ENCODE assay signal across 30 mouse cellular contexts in the genomic region with DNA sequence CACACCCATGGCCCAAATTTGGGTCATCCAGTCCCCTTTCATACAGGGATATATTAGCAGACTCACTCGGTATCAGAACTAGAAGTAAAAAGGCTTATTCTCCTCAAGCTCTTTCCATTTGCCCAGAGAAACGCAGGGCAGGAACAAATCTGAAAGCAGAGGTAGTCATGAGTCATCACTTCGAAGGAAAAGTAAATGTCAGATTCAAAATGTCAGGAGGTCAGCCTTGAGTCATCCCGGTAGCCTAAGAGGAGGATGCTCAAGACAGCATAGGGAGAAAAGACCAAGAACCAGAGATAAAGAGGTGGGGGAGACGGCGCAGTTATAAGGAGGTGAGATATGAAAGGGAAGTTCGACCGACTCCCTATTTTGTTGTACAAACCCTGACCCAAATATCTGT. TPM values are rescaled to one million over a fixed set of nuclear protein-coding genes. Genes with fewer than 3 reads are reported as not detected.
DNase-seq lines count a peak whose midpoint lies in the region; ATAC-seq and TF ChIP-seq lines count a peak whose summit lies in the region.
"Had no signal": no experiment of that assay in that cellular context is flagged by ENCODE, and none has a peak within 500 bp of the region (broad histone marks: within the 10 kb centered on the region; RNA-seq: fewer than 3 reads in every experiment).

No protein-coding gene starts in this region.

- no peak for TF ChIP-seq EP300 in liver, postnatal 0 days (IDR thresholded peaks at IDR 0.05; ENCODE audit: low read depth)

- no peak overlapping the region for H3K27ac ChIP-seq in heart, embryonic 11.5 days (ENCODE audit: low read depth, low read length)
- H3K27ac ChIP-seq in liver, postnatal 0 days (ENCODE audit: low read depth): no peak overlapping the region
- H3K27ac ChIP-seq: embryonic facial prominence, embryonic 13.5 days; forebrain, embryonic 10.5 days; forebrain, embryonic 15.5 days; heart, embryonic 10.5 days; hindbrain, embryonic 12.5 days; left cerebral cortex, adult 2 months; liver, embryonic 13.5 days; neural tube, embryonic 15.5 days; stomach, embryonic 15.5 days had no signal

- ATAC-seq in inflammation-experienced regulatory T-cells, adult 6 months: peak; percentile 34
- no peak for ATAC-seq in heart, embryonic 11.5 days (replicated peaks; ENCODE audit: insufficient number of reproducible peaks, low FRiP score, low TSS enrichment)
- ATAC-seq in liver, postnatal 0 days: no peak
- ATAC-seq: forebrain, embryonic 15.5 days had no signal

- H3K4me1 ChIP-seq in heart, embryonic 11.5 days (ENCODE audit: control insufficient read depth, insufficient read depth, low read length): no peaks in the 10 kb centered on the region
- H3K4me1 ChIP-seq in liver, postnatal 0 days (ENCODE audit: insufficient read depth): no peaks in the 10 kb centered on the region
- H3K4me1 ChIP-seq: embryonic facial prominence, embryonic 13.5 days; forebrain, embryonic 10.5 days; forebrain, embryonic 15.5 days; heart, embryonic 10.5 days; hindbrain, embryonic 12.5 days; liver, embryonic 13.5 days; neural tube, embryonic 15.5 days; stomach, embryonic 15.5 days had no signal

- 65% methylated on average over 8 of the region's 8 CpGs for WGBS in heart, embryonic 11.5 days (ENCODE audit: insufficient replicate concordance)
- WGBS in liver, postnatal 0 days (ENCODE audit: insufficient replicate concordance): 68% methylated on average over 8 of the region's 8 CpGs

- H3K4me2 ChIP-seq in heart, embryonic 11.5 days: no peak overlapping the region
- H3K4me2 ChIP-seq in liver, postnatal 0 days (ENCODE audit: low read depth, low read length): no peak overlapping the region
- H3K4me2 ChIP-seq: embryonic facial prominence, embryonic 13.5 days; forebrain, embryonic 15.5 days; hindbrain, embryonic 12.5 days; liver, embryonic 13.5 days; neural tube, embryonic 15.5 days; stomach, embryonic 15.5 days had no signal

- no peak for TF ChIP-seq CTCF in liver, postnatal 0 days (IDR thresholded peaks at IDR 0.05; ENCODE audit: low read depth)

- DNase-seq in adrenal gland, adult 2 months: peak; percentile 65
- no peak for DNase-seq in adrenal gland, postnatal 25 days
- DNase-seq in CD4-positive helper T cell, adult 2 months (ENCODE audit: low read depth, low spot score): peak; percentile 36
- peak; percentile 11 for DNase-seq in adrenal gland, postnatal 10 days
- no peak for DNase-seq in liver, postnatal 0 days
- DNase-seq: cerebellum, adult 11-12 months; cerebellum, postnatal 10 days; gastrocnemius, postnatal 25 days; heart, postnatal 36 days; kidney, adult 11 months; kidney, postnatal 14 days; left cerebral cortex, postnatal 4 days; liver, embryonic 13.5 days; lung, adult 2 months; lung, postnatal 14 days; midbrain, embryonic 14.5 days; retina, postnatal 1 day; right cerebral cortex, postnatal 25 days; thymus, adult 18-20 months; thymus, postnatal 36 days had no signal

- no peak overlapping the region for H3K9ac ChIP-seq in heart, embryonic 11.5 days (ENCODE audit: low read depth, low read length)
- H3K9ac ChIP-seq in liver, postnatal 0 days (replicated peaks): no peak overlapping the region
- H3K9ac ChIP-seq: embryonic facial prominence, embryonic 13.5 days; forebrain, embryonic 15.5 days; hindbrain, embryonic 12.5 days; liver, embryonic 13.5 days; neural tube, embryonic 15.5 days; stomach, embryonic 15.5 days had no signal

- H3K9me3 ChIP-seq in heart, embryonic 11.5 days (replicated peaks; ENCODE audit: control insufficient read depth, low read length): no peaks in the 10 kb centered on the region
- no peaks in the 10 kb centered on the region for H3K9me3 ChIP-seq in liver, postnatal 0 days (ENCODE audit: low read length)
- H3K9me3 ChIP-seq: embryonic facial prominence, embryonic 13.5 days; forebrain, embryonic 10.5 days; forebrain, embryonic 15.5 days; heart, embryonic 10.5 days; hindbrain, embryonic 12.5 days; liver, embryonic 13.5 days; neural tube, embryonic 15.5 days; stomach, embryonic 15.5 days had no signal

- H3K36me3 ChIP-seq in heart, embryonic 11.5 days (ENCODE audit: control insufficient read depth, insufficient read depth, low read length): no peaks in the 10 kb centered on the region
- no peaks in the 10 kb centered on the region for H3K36me3 ChIP-seq in liver, postnatal 0 days (replicated peaks; ENCODE audit: insufficient read depth, low read length)
- H3K36me3 ChIP-seq: embryonic facial prominence, embryonic 13.5 days; forebrain, embryonic 10.5 days; forebrain, embryonic 15.5 days; heart, embryonic 10.5 days; hindbrain, embryonic 12.5 days; liver, embryonic 13.5 days; neural tube, embryonic 15.5 days; stomach, embryonic 15.5 days had no signal

- no peak overlapping the region for H3K4me3 ChIP-seq in heart, embryonic 11.5 days (ENCODE audit: low read depth, low read length)
- H3K4me3 ChIP-seq in liver, postnatal 0 days (ENCODE audit: low read depth, low read length): no peak overlapping the region
- H3K4me3 ChIP-seq: embryonic facial prominence, embryonic 13.5 days; forebrain, embryonic 10.5 days; forebrain, embryonic 15.5 days; heart, embryonic 10.5 days; hindbrain, embryonic 12.5 days; left cerebral cortex, adult 2 months; liver, embryonic 13.5 days; neural tube, embryonic 15.5 days; stomach, embryonic 15.5 days had no signal

- H3K27me3 ChIP-seq in heart, embryonic 11.5 days (ENCODE audit: control insufficient read depth, insufficient read depth, low read length): no peaks in the 10 kb centered on the region
- no peaks in the 10 kb centered on the region for H3K27me3 ChIP-seq in liver, postnatal 0 days (ENCODE audit: insufficient read depth, low read length)
- H3K27me3 ChIP-seq: embryonic facial prominence, embryonic 13.5 days; forebrain, embryonic 15.5 days; hindbrain, embryonic 12.5 days; liver, embryonic 13.5 days; neural tube, embryonic 15.5 days; stomach, embryonic 15.5 days had no signal

RNA-seq across cellular contexts. Expression of a gene that starts 41.7 kb away (rescaled TPM):
- 1 to 10 TPM in 1 of 2 experiments, under 1 TPM in 1; 0.61 to 1.3 TPM for total RNA-seq in adrenal gland, adult 2 months (2021)
- 1.8 and 3.1 TPM in 2 replicates for polyA plus RNA-seq in adrenal gland, adult 2 months (2012; rRNA removed)
- 0.39 and 1.5 TPM in 2 replicates for total RNA-seq in adrenal gland, postnatal 25 days (2021)
- 1 to 10 TPM; 1.1 to 1.2 TPM for total RNA-seq in adrenal gland, postnatal 10 days (2021)
- polyA plus RNA-seq in inflammation-experienced regulatory T-cells, adult 6 months (2017; shearing (Covaris generic)): 10 to 100 TPM; 68.5 to 69.3 (median 68.8) TPM
- polyA plus RNA-seq in heart, embryonic 11.5 days (2014; fragmentation: Nextera tagmentation; extraction: Ambion mirVana): 0.11 TPM in 1 of 2 replicates, not detected in the other
- 0.15 and 0.33 TPM in 2 replicates for polyA plus RNA-seq in liver, postnatal 0 days (2015; fragmentation: Nextera tagmentation; extraction: Ambion mirVana)
- polyA plus RNA-seq: forebrain, embryonic 10.5 days had no signal

RNA-seq across cellular contexts. Expression of a gene that starts 55.2 kb away (rescaled TPM):
- total RNA-seq in adrenal gland, adult 2 months (2021): 10 to 100 TPM; 24.1 to 28.0 TPM
- 32.1 and 34.0 TPM in 2 replicates for polyA plus RNA-seq in adrenal gland, adult 2 months (2012; rRNA removed)
- total RNA-seq in adrenal gland, postnatal 25 days (2021): 31.5 and 31.7 TPM in 2 replicates
- total RNA-seq in adrenal gland, postnatal 10 days (2021): 10 to 100 TPM; 22.8 to 23.1 TPM
- polyA plus RNA-seq in inflammation-experienced regulatory T-cells, adult 6 months (2017; shearing (Covaris generic)): 10 to 100 TPM; 40.3 to 50.4 (median 42.4) TPM
- 54.3 and 57.7 TPM in 2 replicates for polyA plus RNA-seq in heart, embryonic 11.5 days (2014; fragmentation: Nextera tagmentation; extraction: Ambion mirVana)
- polyA plus RNA-seq in liver, postnatal 0 days (2015; fragmentation: Nextera tagmentation; extraction: Ambion mirVana): 9.9 and 10.8 TPM in 2 replicates

Comparison
In these comparisons a context has a peak if more than half of its experiments do, and no peak if none do; other contexts are left out.
1. DNase-seq: peak in adrenal gland, adult 2 months (single experiment), CD4-positive helper T cell, adult 2 months (single experiment) and adrenal gland, postnatal 10 days (single experiment); none in adrenal gland, postnatal 25 days (single experiment) and liver, postnatal 0 days (single experiment).
2. RNA of a gene that starts 41.7 kb away (polyA plus RNA-seq): 68.5 to 69.3 TPM in inflammation-experienced regulatory T-cells, adult 6 months; 1.8 to 3.1 TPM in adrenal gland, adult 2 months, 0.15 to 0.33 TPM in liver, postnatal 0 days and 0.11 TPM in heart, embryonic 11.5 days; every median in the first group is over 10 times any median in the second.